Mouse (Mus musculus): ENCODE data around the gene Triobp. TPM values are rescaled to one million over a fixed set of nuclear protein-coding genes. Genes with fewer than 3 reads are reported as not detected.

Gene Triobp
- polyA plus RNA-seq (2014; fragmentation: Illumina TruSeq; extraction: RNeasy Lipid Tissue Mini Kit (QIAGEN cat#74804); ENCODE audit: low read depth, low replicate concordance): 1.7 TPM

GRCm38 (mm10) chr15:78947657-78948056, at the start of gene Triobp:
Gene Triobp, plus strand, starts transcription at chr15:78947724.

GRCm38 (mm10) chr15:78899409-78899739, 48.1 kb upstream of the Triobp start, which contains the start of gene Gm49510:
Gene Gm49510, plus strand, starts transcription at chr15:78899667.

GRCm38 (mm10) chr15:78899740-78900584, 47.6 kb upstream of the Triobp start, which contains the start of gene Sh3bp1:
Gene Sh3bp1, plus strand, starts transcription at chr15:78899768.

GRCm38 (mm10) chr15:78913632-78914090, 33.9 kb upstream of the Triobp start, which contains the start of gene Pdxp:
Gene Pdxp, plus strand, starts transcription at chr15:78913919.

GRCm38 (mm10) chr15:78926021-78926919, 21.3 kb upstream of the Triobp start, which contains the start of gene Lgals1:
Gene Lgals1, plus strand, starts transcription at chr15:78926725.

GRCm38 (mm10) chr15:78934784-78935320, 12.7 kb upstream of the Triobp start, which contains the start of gene Nol12:
Gene Nol12, plus strand, starts transcription at chr15:78934933.

GRCm38 (mm10) chr15:79028237-79028738, 80.8 kb downstream of the Triobp start, which contains the start of gene H1f0:
Gene H1f0, plus strand, starts transcription at chr15:79028450.

GRCm38 (mm10) chr15:79041585-79041984, 94.1 kb downstream of the Triobp start, which contains the start of gene Galr3:
Gene Galr3, plus strand, starts transcription at chr15:79041885.

Other genes starting within 250 kb of the Triobp start
- gene Elfn2, start 229.0 kb upstream of the Triobp start, polyA plus RNA-seq (2014; fragmentation: Illumina TruSeq; extraction: RNeasy Lipid Tissue Mini Kit (QIAGEN cat#74804); ENCODE audit: low read depth, low replicate concordance): not detected
- gene Mfng, start 174.2 kb upstream of the Triobp start, polyA plus RNA-seq (2014; fragmentation: Illumina TruSeq; extraction: RNeasy Lipid Tissue Mini Kit (QIAGEN cat#74804); ENCODE audit: low read depth, low replicate concordance): not detected
- gene Card10, start 144.7 kb upstream of the Triobp start, polyA plus RNA-seq (2014; fragmentation: Illumina TruSeq; extraction: RNeasy Lipid Tissue Mini Kit (QIAGEN cat#74804); ENCODE audit: low read depth, low replicate concordance): 1.2 TPM
- gene Cdc42ep1, start 105.1 kb upstream of the Triobp start, polyA plus RNA-seq (2014; fragmentation: Illumina TruSeq; extraction: RNeasy Lipid Tissue Mini Kit (QIAGEN cat#74804); ENCODE audit: low read depth, low replicate concordance): 0.16 TPM
- not detected for gene Lgals2, start 92.2 kb upstream of the Triobp start, polyA plus RNA-seq (2014; fragmentation: Illumina TruSeq; extraction: RNeasy Lipid Tissue Mini Kit (QIAGEN cat#74804); ENCODE audit: low read depth, low replicate concordance)
- gene Gga1, start 70.5 kb upstream of the Triobp start, polyA plus RNA-seq (2014; fragmentation: Illumina TruSeq; extraction: RNeasy Lipid Tissue Mini Kit (QIAGEN cat#74804); ENCODE audit: low read depth, low replicate concordance): 0.20 TPM
- gene Gm49510, start 48.1 kb upstream of the Triobp start, polyA plus RNA-seq (2014; fragmentation: Illumina TruSeq; extraction: RNeasy Lipid Tissue Mini Kit (QIAGEN cat#74804); ENCODE audit: low read depth, low replicate concordance): not detected
- gene Sh3bp1, start 48.0 kb upstream of the Triobp start, polyA plus RNA-seq (2014; fragmentation: Illumina TruSeq; extraction: RNeasy Lipid Tissue Mini Kit (QIAGEN cat#74804); ENCODE audit: low read depth, low replicate concordance): 0.93 TPM
- gene Pdxp, start 33.8 kb upstream of the Triobp start, polyA plus RNA-seq (2014; fragmentation: Illumina TruSeq; extraction: RNeasy Lipid Tissue Mini Kit (QIAGEN cat#74804); ENCODE audit: low read depth, low replicate concordance): not detected
- gene Lgals1, start 21.0 kb upstream of the Triobp start, polyA plus RNA-seq (2014; fragmentation: Illumina TruSeq; extraction: RNeasy Lipid Tissue Mini Kit (QIAGEN cat#74804); ENCODE audit: low read depth, low replicate concordance): 1.1 TPM
- gene Nol12, start 12.8 kb upstream of the Triobp start, polyA plus RNA-seq (2014; fragmentation: Illumina TruSeq; extraction: RNeasy Lipid Tissue Mini Kit (QIAGEN cat#74804); ENCODE audit: low read depth, low replicate concordance): 2.5 TPM
- 177 TPM for gene H1f0, start 80.7 kb downstream of the Triobp start, polyA plus RNA-seq (2014; fragmentation: Illumina TruSeq; extraction: RNeasy Lipid Tissue Mini Kit (QIAGEN cat#74804); ENCODE audit: low read depth, low replicate concordance)
- not detected for gene Galr3, start 94.2 kb downstream of the Triobp start, polyA plus RNA-seq (2014; fragmentation: Illumina TruSeq; extraction: RNeasy Lipid Tissue Mini Kit (QIAGEN cat#74804); ENCODE audit: low read depth, low replicate concordance)
- 1.1 TPM for gene Ankrd54, start 115.2 kb downstream of the Triobp start, polyA plus RNA-seq (2014; fragmentation: Illumina TruSeq; extraction: RNeasy Lipid Tissue Mini Kit (QIAGEN cat#74804); ENCODE audit: low read depth, low replicate concordance)
- 82.4 TPM for gene Eif3l, start 127.5 kb downstream of the Triobp start, polyA plus RNA-seq (2014; fragmentation: Illumina TruSeq; extraction: RNeasy Lipid Tissue Mini Kit (QIAGEN cat#74804); ENCODE audit: low read depth, low replicate concordance)
- 9.9 TPM for gene Micall1, start 161.2 kb downstream of the Triobp start, polyA plus RNA-seq (2014; fragmentation: Illumina TruSeq; extraction: RNeasy Lipid Tissue Mini Kit (QIAGEN cat#74804); ENCODE audit: low read depth, low replicate concordance)
- not detected for gene Polr2f, start 193.3 kb downstream of the Triobp start, polyA plus RNA-seq (2014; fragmentation: Illumina TruSeq; extraction: RNeasy Lipid Tissue Mini Kit (QIAGEN cat#74804); ENCODE audit: low read depth, low replicate concordance)
- gene 1700088E04Rik, start 193.5 kb downstream of the Triobp start, polyA plus RNA-seq (2014; fragmentation: Illumina TruSeq; extraction: RNeasy Lipid Tissue Mini Kit (QIAGEN cat#74804); ENCODE audit: low read depth, low replicate concordance): 3.8 TPM
- not detected for gene Sox10, start 217.5 kb downstream of the Triobp start, polyA plus RNA-seq (2014; fragmentation: Illumina TruSeq; extraction: RNeasy Lipid Tissue Mini Kit (QIAGEN cat#74804); ENCODE audit: low read depth, low replicate concordance)